Mouse (Mus musculus) midbrain, embryonic 15.5 days (tissue): ENCODE results near the gene Pls1. TPM values are rescaled to one million over a fixed set of nuclear protein-coding genes. Genes with fewer than 3 reads are reported as not detected.

Source experiments
- ATAC-seq: fragments of 200-750 bp; cut with Nextera tagmentation; replicated peaks from 2 replicates; pipeline ENCODE4 v1.8.0; 2017; ENCODE audit warnings: moderate TSS enrichment
- H3K27ac ChIP-seq: fragments of 300-500 bp; sonication (generic); 2 replicates; pipeline ENCODE4 v1.5.1; 2015; ENCODE audit warnings: mild to moderate bottlenecking, inconsistent platforms
- H3K27me3 ChIP-seq: fragments of 300-500 bp; sonication (generic); replicated peaks from 2 replicates; pipeline ENCODE4 v1.6.1; 2015; ENCODE audit warnings: inconsistent platforms
- H3K36me3 ChIP-seq: fragments of 300-500 bp; sonication (generic); replicated peaks from 2 replicates; pipeline ENCODE4 v1.6.1; 2015; ENCODE audit warnings: inconsistent platforms
- H3K4me1 ChIP-seq: fragments of 300-500 bp; sonication (generic); 2 replicates; pipeline ENCODE4 v1.6.1; 2015; ENCODE audit warnings: inconsistent platforms
- H3K4me2 ChIP-seq: fragments of 300-500 bp; sonication (generic); 2 replicates; pipeline ENCODE4 v1.6.1; 2015; ENCODE audit warnings: inconsistent platforms, mild to moderate bottlenecking, moderate library complexity
- H3K4me3 ChIP-seq: fragments of 300-500 bp; sonication (generic); 2 replicates; pipeline ENCODE4 v1.5.1; 2015; ENCODE audit warnings: mild to moderate bottlenecking, inconsistent platforms
- H3K9ac ChIP-seq: fragments of 300-500 bp; sonication (generic); 2 replicates; pipeline ENCODE4 v1.6.1; 2015; ENCODE audit warnings: mild to moderate bottlenecking, inconsistent platforms
- H3K9me3 ChIP-seq: fragments of 300-500 bp; sonication (generic); 2 replicates; pipeline ENCODE4 v1.6.1; 2016; ENCODE audit warnings: inconsistent platforms
- WGBS: fragments of 180-500 bp; shearing (Covaris S2); methylation state at CpG from one replicate; pipeline ENCODE4 v1.1.7; 2015; ENCODE audit warnings: mixed read lengths; 5-methylcytosine and 5-hydroxymethylcytosine counted together
- polyA plus RNA-seq: library from polyadenylated mRNA; unstranded; fragments of >200 nt; fragmentation: Nextera tagmentation; extraction: Ambion mirVana; gene quantifications from 2 replicates; pipeline ENCODE4 v1.2.1, GENCODE M21; 2015

Pls1 gene
- polyA plus RNA-seq, result 2.6 and 2.8 TPM in 2 replicates

GRCm38 (mm10) chr9:95844825-95845460 lies at the start of gene Pls1:
Pls1 (minus strand) TSS chr9:95845311.
- peak within 1 kb of the TSS; percentile 62 for H3K9ac ChIP-seq
- H3K36me3 ChIP-seq, result no peaks in the 10 kb centered on the region
- peaks cover 13% of the 10 kb centered on the region; the same call in 1 of the 2 replicates for H3K27me3 ChIP-seq
- no peak within 1 kb of the TSS for H3K27ac ChIP-seq
- WGBS, result 1% methylated on average over 46 of the region's 46 CpGs
- peak within 1 kb of the TSS; percentile 86 for H3K4me2 ChIP-seq
- peaks cover 7% of the 10 kb centered on the region; the same call in 1 of the 2 replicates for H3K4me1 ChIP-seq
- peak; percentile 97 for ATAC-seq
- peak within 1 kb of the TSS; percentile 61 for H3K4me3 ChIP-seq
- H3K9me3 ChIP-seq, result no peaks in the 10 kb centered on the region

GRCm38 (mm10) chr9:95882751-95883150 lies 37.6 kb upstream of the Pls1 start:
- WGBS, result 96% methylated on average over 2 of the region's 2 CpGs

GRCm38 (mm10) chr9:95878246-95878645 lies 33.1 kb upstream of the Pls1 start:
- 93% methylated on average over 5 of the region's 5 CpGs for WGBS
- H3K4me1 ChIP-seq, result no peaks in the 10 kb centered on the region
- no peaks in the 10 kb centered on the region for H3K27me3 ChIP-seq
- H3K9ac ChIP-seq, result no peak overlapping the region
- no peaks in the 10 kb centered on the region for H3K9me3 ChIP-seq
- H3K4me2 ChIP-seq, result no peak overlapping the region
- H3K4me3 ChIP-seq, result no peak overlapping the region
- no peak overlapping the region for H3K27ac ChIP-seq
- H3K36me3 ChIP-seq, result peaks cover 14% of the 10 kb centered on the region; the same call in 1 of the 2 replicates
- ATAC-seq, result no peak

More at GRCm38 (mm10) chr9:95882751-95883150, 37.6 kb upstream of the Pls1 start:
- Histone ChIP-seq H3K27me3 (no peaks in the 10 kb centered on the region), H3K36me3 (peaks cover 9% of the 10 kb centered on the region; the same call in 1 of the 2 replicates), H3K9me3 (no peaks in the 10 kb centered on the region), H3K4me3 (no peak overlapping the region), H3K27ac (no peak overlapping the region), H3K4me1 (no peaks in the 10 kb centered on the region), H3K9ac (no peak overlapping the region), H3K4me2 (no peak overlapping the region)
- ATAC-seq, result no peak

GRCm38 (mm10) chr9:95858027-95858570 lies 13.0 kb upstream of the Pls1 start:
- no peaks in the 10 kb centered on the region for H3K9me3 ChIP-seq
- peak; percentile 57 for ATAC-seq
- peak overlapping the region; percentile 77 for H3K9ac ChIP-seq
- peak overlapping the region; percentile 82 for H3K27ac ChIP-seq
- WGBS, result under 1% methylated on average over 31 of the region's 31 CpGs
- peak overlapping the region; percentile 91 for H3K4me2 ChIP-seq
- H3K27me3 ChIP-seq, result no peaks in the 10 kb centered on the region
- H3K4me3 ChIP-seq, result peak overlapping the region; percentile 97
- peaks cover 5% of the 10 kb centered on the region; the same call in 1 of the 2 replicates for H3K36me3 ChIP-seq
- H3K4me1 ChIP-seq, result peaks cover 10% of the 10 kb centered on the region

- ATAC-seq, result peak; percentile 92
- peak within 1 kb of the TSS; percentile 91 for H3K4me2 ChIP-seq
- 0% methylated on average over 65 of the region's 69 CpGs for WGBS
These were observed 12.4 kb upstream of the Pls1 start, which contains the start of gene Atr for GRCm38 (mm10) chr9:95857414-95858026. Atr (plus strand) TSS chr9:95857597.

GRCm38 (mm10) chr9:95856004-95856403 lies 10.9 kb upstream of the Pls1 start:
- no peak overlapping the region for H3K27ac ChIP-seq
- no peak overlapping the region for H3K9ac ChIP-seq
- H3K36me3 ChIP-seq, result no peaks in the 10 kb centered on the region
- H3K27me3 ChIP-seq, result no peaks in the 10 kb centered on the region
- H3K9me3 ChIP-seq, result no peaks in the 10 kb centered on the region
- WGBS, result 92% methylated on average over 4 of the region's 4 CpGs
- H3K4me1 ChIP-seq, result peaks cover 10% of the 10 kb centered on the region
- ATAC-seq, result no peak
- no peak overlapping the region for H3K4me2 ChIP-seq
- no peak overlapping the region for H3K4me3 ChIP-seq

More at GRCm38 (mm10) chr9:95857414-95858026, 12.4 kb upstream of the Pls1 start, which contains the start of gene Atr:
- Histone ChIP-seq H3K36me3 (no peaks in the 10 kb centered on the region), H3K27ac (peak within 1 kb of the TSS; percentile 82), H3K27me3 (no peaks in the 10 kb centered on the region), H3K4me3 (peak within 1 kb of the TSS; percentile 97), H3K4me1 (peaks cover 10% of the 10 kb centered on the region), H3K9me3 (no peaks in the 10 kb centered on the region), H3K9ac (peak within 1 kb of the TSS; percentile 77)

- Histone ChIP-seq H3K9me3 (no peaks in the 10 kb centered on the region), H3K9ac (no peak overlapping the region), H3K27ac (no peak overlapping the region), H3K36me3 (no peaks in the 10 kb centered on the region), H3K4me1 (peaks cover 10% of the 10 kb centered on the region), H3K4me2 (no peak overlapping the region), H3K27me3 (no peaks in the 10 kb centered on the region), H3K4me3 (no peak overlapping the region)
- WGBS, result 80% methylated on average over 2 of the region's 2 CpGs
- ATAC-seq, result no peak
These were observed 9.8 kb upstream of the Pls1 start for GRCm38 (mm10) chr9:95854891-95855290.

- ATAC-seq, result no peak; the same call in 1 of the 2 replicates
- Histone ChIP-seq H3K27ac (no peak overlapping the region), H3K9me3 (no peaks in the 10 kb centered on the region)
These were observed 7.8 kb upstream of the Pls1 start for GRCm38 (mm10) chr9:95852896-95853295.

GRCm38 (mm10) chr9:95851671-95852070 lies 6.6 kb upstream of the Pls1 start:
- no peaks in the 10 kb centered on the region for H3K9me3 ChIP-seq
- H3K4me1 ChIP-seq, result 0 out of 2 replicates have a peak, but pooled peaks cover under 1% of the 10 kb centered on the region
- H3K36me3 ChIP-seq, result no peaks in the 10 kb centered on the region
- 66% methylated on average over 11 of the region's 11 CpGs for WGBS
- H3K27ac ChIP-seq, result no peak overlapping the region
- ATAC-seq, result no peak
- H3K4me3 ChIP-seq, result no peak overlapping the region
- H3K9ac ChIP-seq, result no peak overlapping the region
- H3K27me3 ChIP-seq, result no peaks in the 10 kb centered on the region
- H3K4me2 ChIP-seq, result no peak overlapping the region

More at GRCm38 (mm10) chr9:95852896-95853295, 7.8 kb upstream of the Pls1 start:
- Histone ChIP-seq H3K4me3 (no peak overlapping the region), H3K4me2 (no peak overlapping the region), H3K9ac (no peak overlapping the region), H3K36me3 (no peaks in the 10 kb centered on the region), H3K27me3 (no peaks in the 10 kb centered on the region), H3K4me1 (peaks cover 5% of the 10 kb centered on the region; the same call in 1 of the 2 replicates)
- WGBS, result 23% methylated on average over 4 of the region's 4 CpGs

GRCm38 (mm10) chr9:95845711-95846110 lies 600 bp upstream of the Pls1 start:
- peaks cover 7% of the 10 kb centered on the region; the same call in 1 of the 2 replicates for H3K4me1 ChIP-seq
- 78% methylated on average over 4 of the region's 4 CpGs for WGBS
- no peaks in the 10 kb centered on the region for H3K36me3 ChIP-seq
- peak overlapping the region; percentile 86 for H3K4me2 ChIP-seq
- H3K9me3 ChIP-seq, result no peaks in the 10 kb centered on the region
- no peak overlapping the region for H3K27ac ChIP-seq
- no peak for ATAC-seq
- H3K9ac ChIP-seq, result no peak overlapping the region
- H3K4me3 ChIP-seq, result peak overlapping the region; percentile 61
- peaks cover 13% of the 10 kb centered on the region; the same call in 1 of the 2 replicates for H3K27me3 ChIP-seq

GRCm38 (mm10) chr9:95839424-95839823 lies 5.7 kb downstream of the Pls1 start:
- Histone ChIP-seq H3K27me3 (peaks cover 13% of the 10 kb centered on the region; the same call in 1 of the 2 replicates), H3K4me2 (no peak overlapping the region), H3K27ac (no peak overlapping the region), H3K36me3 (no peaks in the 10 kb centered on the region), H3K4me3 (no peak overlapping the region), H3K9me3 (no peaks in the 10 kb centered on the region), H3K4me1 (no peaks in the 10 kb centered on the region), H3K9ac (no peak overlapping the region)
- no peak for ATAC-seq
- whole genome bisulfite sequencing, result 92% methylated on average over 3 of the region's 3 CpGs

GRCm38 (mm10) chr9:95835741-95836140 lies 9.4 kb downstream of the Pls1 start:
- Histone ChIP-seq H3K27ac (no peak overlapping the region), H3K36me3 (no peaks in the 10 kb centered on the region), H3K9me3 (no peaks in the 10 kb centered on the region), H3K9ac (no peak overlapping the region), H3K27me3 (no peaks in the 10 kb centered on the region), H3K4me1 (no peaks in the 10 kb centered on the region), H3K4me2 (no peak overlapping the region), H3K4me3 (no peak overlapping the region)
- no peak for ATAC-seq
- 95% methylated on average over 10 of the region's 10 CpGs for WGBS
